Mouse (Mus musculus): ENCODE results near the gene Olfr1249.
"Not testable (repeated sequence)": the region's sequence is repeated elsewhere in the genome, so short reads cannot be mapped to it uniquely, and the experiment has no call there.

Gene Olfr1249

DNA sequence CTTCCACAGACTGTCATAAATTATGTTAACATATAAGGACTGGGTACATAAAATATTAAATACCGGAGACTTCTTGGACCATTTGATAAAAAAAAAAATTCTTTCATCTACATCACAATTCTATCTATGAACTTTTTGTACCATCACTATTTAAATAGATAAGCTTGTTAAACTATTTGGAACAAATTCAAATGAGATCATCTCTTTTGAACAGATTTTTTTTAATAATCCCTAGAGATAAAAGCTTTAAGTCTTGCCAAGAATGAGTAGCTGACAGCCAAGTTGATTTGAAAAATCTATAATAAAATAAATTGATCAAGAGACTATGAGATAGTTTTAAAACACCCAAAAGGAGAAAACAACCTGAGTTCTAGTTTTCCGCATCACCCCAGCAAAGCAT is at the start of gene Olfr1249:
Gene Olfr1249 (minus strand): TSS at position 101 of the 400 bp plus-strand sequence.
- DNase-seq = no peak

DNA sequence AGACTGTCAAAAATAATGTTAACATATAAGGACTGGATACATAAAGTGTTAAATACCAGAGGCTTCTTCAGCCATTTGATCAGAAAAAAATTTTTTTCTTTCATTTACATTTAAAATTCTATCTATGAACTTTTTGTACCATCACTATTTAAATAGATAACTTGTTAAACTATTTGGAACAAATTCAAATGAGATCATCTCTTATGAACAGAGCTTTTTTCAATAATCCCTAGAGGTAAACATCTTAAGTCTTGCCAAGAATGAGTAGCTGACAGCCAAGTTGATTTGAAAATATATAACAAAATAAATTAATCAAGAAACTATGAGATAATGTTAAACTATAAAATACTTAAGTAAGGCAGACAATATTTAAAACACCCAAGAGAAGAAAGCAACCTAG is 37.1 kb upstream of the Olfr1249 start, which contains the start of gene Olfr1251:
Gene Olfr1251 (minus strand): TSS at position 101 of the 400 bp plus-strand sequence.
- no peak for DNase-seq

DNA sequence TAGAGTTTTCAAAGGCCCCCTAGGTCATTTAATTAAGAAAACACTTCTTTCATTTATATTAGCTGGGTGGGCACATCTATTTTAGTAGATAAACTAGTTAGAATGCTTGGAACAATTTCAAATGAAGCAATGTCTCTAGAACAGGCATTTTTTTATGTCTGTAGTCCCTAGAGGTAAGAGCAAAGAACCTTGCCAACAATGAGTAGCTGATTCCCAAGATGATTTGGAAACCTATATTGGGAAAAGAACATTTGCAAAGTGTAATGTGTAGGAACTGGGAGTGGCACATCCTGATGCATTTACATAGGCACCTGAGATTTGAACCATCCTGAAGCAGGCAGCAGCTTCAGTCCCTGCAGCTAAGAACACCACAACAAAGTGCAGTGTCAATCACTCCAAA is 26.6 kb upstream of the Olfr1249 start, which contains the start of gene Olfr1250:
Gene Olfr1250 (minus strand): TSS at position 101 of the 400 bp plus-strand sequence.
- no peak for DNase-seq

DNA sequence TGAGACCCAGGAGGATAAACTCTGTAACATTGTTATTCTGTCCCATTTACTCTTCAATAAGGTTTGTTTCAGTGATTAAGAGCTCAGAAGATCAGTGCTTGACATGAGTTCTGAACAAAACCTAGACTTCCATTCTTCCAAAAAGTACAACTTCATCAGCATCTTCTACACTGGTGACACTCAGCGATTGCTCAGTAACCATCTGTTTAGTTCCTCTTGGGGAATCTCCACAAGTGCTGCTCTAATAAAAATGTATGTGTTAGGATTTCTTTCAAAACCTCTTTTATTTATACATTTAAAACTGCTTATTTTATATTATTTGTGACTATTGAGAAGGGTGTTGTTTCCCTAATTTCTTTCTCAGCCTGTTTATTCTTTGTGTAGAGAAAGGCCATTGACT is 16.6 kb downstream of the Olfr1249 start, which contains the start of gene Olfr1248:
Gene Olfr1248 (minus strand): TSS at position 101 of the 400 bp plus-strand sequence.
- DNase-seq = not testable (repeated sequence)

DNA sequence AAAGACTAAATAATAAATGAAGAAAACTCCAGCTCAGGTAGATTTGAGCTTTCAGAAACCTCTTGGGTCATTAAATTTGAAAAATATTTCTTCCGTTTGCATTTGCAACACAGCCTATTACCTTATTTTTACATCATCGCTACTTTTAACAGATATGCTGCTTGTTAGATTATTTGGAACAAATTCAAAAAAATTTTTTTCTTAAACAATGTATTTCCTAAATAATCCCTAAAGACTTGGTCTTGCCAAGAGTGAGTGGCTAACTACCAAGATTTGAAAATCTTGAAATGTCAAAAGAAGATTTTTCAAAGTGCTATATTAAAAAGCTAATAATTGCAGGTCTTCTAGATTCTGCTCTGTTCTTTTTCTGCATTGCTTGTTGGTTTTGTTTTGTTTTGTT is 20.8 kb downstream of the Olfr1249 start, which contains the start of gene Olfr1247:
Gene Olfr1247 (minus strand): TSS at position 101 of the 400 bp plus-strand sequence.
- no peak for DNase-seq

DNA sequence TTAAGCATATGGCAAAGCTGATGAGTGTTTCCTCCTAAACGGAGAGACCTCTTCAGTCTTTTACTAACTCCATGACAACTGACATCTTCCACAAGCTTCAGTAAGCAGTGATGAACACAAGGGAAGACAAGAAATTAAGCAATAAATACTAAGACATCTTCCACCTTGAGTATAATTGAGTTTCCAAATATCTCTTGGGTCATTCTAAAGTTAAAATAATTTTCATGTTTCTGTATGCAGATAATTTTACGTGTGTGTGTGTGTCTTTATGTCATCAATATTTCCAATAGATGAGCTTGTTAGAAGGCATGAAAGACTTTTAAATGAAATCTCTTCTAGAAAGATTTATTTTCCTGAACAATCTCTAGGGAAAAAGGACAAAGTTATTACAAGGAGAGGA is 41.7 kb downstream of the Olfr1249 start, which contains the start of gene Olfr1246:
Gene Olfr1246 (minus strand): TSS at position 101 of the 400 bp plus-strand sequence.
- no peak for DNase-seq
